Mouse (Mus musculus) lung, adult 10 weeks (tissue): ENCODE measurements around the gene Clec1a. TPM values are rescaled to one million over a fixed set of nuclear protein-coding genes. Genes with fewer than 3 reads are reported as not detected.

Experiments used
- polyA plus RNA-seq: library from polyadenylated mRNA; stranded (reverse); fragments of 350-450 nt; fragmentation: Illumina TruSeq; extraction: RNeasy Lipid Tissue Mini Kit (QIAGEN cat#74804); gene quantifications from one replicate; pipeline ENCODE4 v1.2.3, GENCODE M21; 2014; ENCODE audit warnings: low read depth, low replicate concordance; ENCODE audit not compliant: insufficient read depth

Clec1a gene
- polyA plus RNA-seq, result 38.0 TPM

GRCm38 (mm10) chr6:129451411-129452039, at the start of gene Clec1a:
Gene Clec1a, minus strand, starts transcription at chr6:129452000.

GRCm38 (mm10) chr6:129408562-129408961, 43.2 kb downstream of the Clec1a start, which contains the start of gene Clec9a:
Gene Clec9a, plus strand, starts transcription at chr6:129408862.

GRCm38 (mm10) chr6:129396997-129397396, 54.8 kb downstream of the Clec1a start, which contains the start of gene Clec1b:
Gene Clec1b, plus strand, starts transcription at chr6:129397297.

GRCm38 (mm10) chr6:129385774-129386173, 66.0 kb downstream of the Clec1a start, which contains the start of gene Clec12b:
Gene Clec12b, minus strand, starts transcription at chr6:129385874.

Other genes starting within 250 kb of the Clec1a start
- gene Cd69, start 176.6 kb downstream of the Clec1a start, polyA plus RNA-seq, result 10.8 TPM
- not detected for gene 4922502D21Rik, start 120.2 kb downstream of the Clec1a start, polyA plus RNA-seq
- 9.2 TPM for gene Clec12a, start 109.3 kb downstream of the Clec1a start, polyA plus RNA-seq
- gene Clec12b, start 66.1 kb downstream of the Clec1a start, polyA plus RNA-seq, result 6.7 TPM
- 6.6 TPM for gene Clec1b, start 54.7 kb downstream of the Clec1a start, polyA plus RNA-seq
- 2.5 TPM for gene Clec9a, start 43.1 kb downstream of the Clec1a start, polyA plus RNA-seq
- 2.9 TPM for gene Olr1, start 55.2 kb upstream of the Clec1a start, polyA plus RNA-seq
- 0.35 TPM for gene Tmem52b, start 60.6 kb upstream of the Clec1a start, polyA plus RNA-seq
- gene Gabarapl1, start 81.2 kb upstream of the Clec1a start, polyA plus RNA-seq, result 130 TPM
- gene Klre1, start 125.9 kb upstream of the Clec1a start, polyA plus RNA-seq, result 4.0 TPM
- gene Klrd1, start 139.8 kb upstream of the Clec1a start, polyA plus RNA-seq, result 13.5 TPM
- 6.5 TPM for gene Klrk1, start 171.9 kb upstream of the Clec1a start, polyA plus RNA-seq
- not detected for gene Klrc3, start 191.3 kb upstream of the Clec1a start, polyA plus RNA-seq
- gene Klrc2, start 208.7 kb upstream of the Clec1a start, polyA plus RNA-seq, result 1.7 TPM
- 2.1 TPM for gene Klrc1, start 227.0 kb upstream of the Clec1a start, polyA plus RNA-seq